Mouse (Mus musculus) embryonic facial prominence, embryonic 14.5 days (tissue): ENCODE measurements around the gene Gm45808. TPM values are rescaled to one million over a fixed set of nuclear protein-coding genes. Genes with fewer than 3 reads are reported as not detected.
A peak's percentile ranks its signal among the peaks of the same experiment; 100 is the strongest.

Experiments
- ATAC-seq: fragments of 200-750 bp; cut with Nextera tagmentation; 2 replicates; pipeline ENCODE4 v1.8.0; 2017; ENCODE audit warnings: low read depth, moderate number of reproducible peaks, moderate TSS enrichment
- DNase-seq: peaks from one replicate; pipeline ENCODE4 v3.0.0-alpha.2; 2015; ENCODE audit warnings: low spot score
- H3K27ac ChIP-seq: fragments of 300-500 bp; sonication (generic); replicated peaks from 2 replicates; pipeline ENCODE4 v1.5.1; 2014; ENCODE audit warnings: low read depth, mild to moderate bottlenecking, low read length, moderate library complexity
- H3K27me3 ChIP-seq: fragments of 300-500 bp; sonication (generic); replicated peaks from 2 replicates; pipeline ENCODE4 v1.6.1; 2014; ENCODE audit warnings: low read length; ENCODE audit not compliant: control insufficient read depth, insufficient read depth
- H3K36me3 ChIP-seq: fragments of 300-500 bp; sonication (generic); 2 replicates; pipeline ENCODE4 v1.6.1; 2014; ENCODE audit warnings: low read length, mixed read lengths; ENCODE audit not compliant: control insufficient read depth, insufficient read depth
- H3K4me1 ChIP-seq: fragments of 300-500 bp; sonication (generic); 2 replicates; pipeline ENCODE4 v1.6.1; 2014; ENCODE audit warnings: antibody characterized with exemption, low read length; ENCODE audit not compliant: control insufficient read depth, insufficient read depth
- H3K4me2 ChIP-seq: fragments of 300-500 bp; sonication (generic); 2 replicates; pipeline ENCODE4 v1.6.1; 2014; ENCODE audit warnings: low read depth, mild to moderate bottlenecking, low read length, moderate library complexity, mixed read lengths
- H3K4me3 ChIP-seq: fragments of 300-500 bp; sonication (generic); 2 replicates; pipeline ENCODE4 v1.5.1; 2014; ENCODE audit warnings: low read depth, mild to moderate bottlenecking, low read length
- H3K9ac ChIP-seq: fragments of 300-500 bp; sonication (generic); 2 replicates; pipeline ENCODE4 v1.6.1; 2014; ENCODE audit warnings: low read depth, mild to moderate bottlenecking, low read length, moderate library complexity, mixed read lengths
- H3K9me3 ChIP-seq: fragments of 300-500 bp; sonication (generic); 2 replicates; pipeline ENCODE4 v1.6.1; 2016; ENCODE audit warnings: low read length; ENCODE audit not compliant: control insufficient read depth
- WGBS: fragments of 180-500 bp; shearing (Covaris S2); extraction: QIAGEN DNeasy Blood & Tissue Kit; methylation state at CpG from one replicate; pipeline ENCODE4 v1.1.7; 2014; 5-methylcytosine and 5-hydroxymethylcytosine counted together
- polyA plus RNA-seq: library from polyadenylated mRNA; unstranded; fragments of >200 nt; fragmentation: Nextera tagmentation; extraction: Ambion mirVana; gene quantifications from 2 replicates; pipeline ENCODE4 v1.2.1, GENCODE M21; 2014

Gene Gm45808
- polyA plus RNA-seq, 1 experiment from 2014 or later: not detected

DNA sequence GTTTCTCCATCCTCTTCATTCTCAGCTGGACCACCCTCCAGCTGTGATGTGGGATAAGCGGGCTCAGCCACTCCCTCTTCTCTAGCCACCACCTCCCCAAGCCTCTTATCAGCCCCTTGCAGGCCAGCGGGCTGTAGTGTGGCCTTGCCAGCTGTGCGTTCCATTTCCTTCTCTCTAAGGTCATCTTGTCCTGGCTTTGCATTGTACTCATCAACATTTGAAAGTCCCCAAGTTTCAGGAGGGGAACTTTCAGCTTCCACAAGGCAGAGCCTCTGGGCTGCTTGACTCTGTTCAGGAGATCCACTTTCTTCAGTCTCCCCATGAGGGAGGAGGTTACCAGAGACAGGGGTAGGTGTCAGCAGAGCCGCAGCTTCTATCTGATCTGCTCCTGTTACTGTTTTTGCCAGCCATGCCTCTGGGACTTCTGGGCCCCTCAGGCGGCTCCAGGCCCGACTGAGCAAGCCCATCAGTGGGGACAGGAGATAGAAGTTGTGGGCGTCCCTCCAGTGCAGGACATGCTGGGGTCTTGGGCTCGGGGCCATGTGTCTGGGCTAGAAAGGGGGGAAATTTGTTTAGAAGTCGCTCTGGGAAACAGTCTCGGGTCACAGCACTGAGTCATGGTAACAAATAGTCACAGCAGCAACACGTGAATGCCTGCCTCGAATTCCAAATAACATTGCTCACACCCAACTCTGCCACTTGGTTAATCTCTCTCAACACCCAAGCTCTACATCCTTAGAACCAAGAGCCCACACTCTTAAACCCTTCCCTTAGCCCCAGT lies 38.4 kb upstream of the Gm45808 start:
- Histone ChIP-seq H3K4me3 (peak overlapping the region; percentile 77), H3K9ac (peak overlapping the region; percentile 89), H3K9me3 (no peaks in the 10 kb centered on the region), H3K4me2 (peak overlapping the region; percentile 94), H3K4me1 (peaks cover 21% of the 10 kb centered on the region), H3K36me3 (peaks cover 10% of the 10 kb centered on the region; the same call in 1 of the 2 replicates), H3K27ac (peak overlapping the region; percentile 94), H3K27me3 (no peaks in the 10 kb centered on the region)
- ATAC-seq (no peak), DNase-seq (no peak)
- 25% methylated on average over 9 of the region's 12 CpGs for WGBS

DNA sequence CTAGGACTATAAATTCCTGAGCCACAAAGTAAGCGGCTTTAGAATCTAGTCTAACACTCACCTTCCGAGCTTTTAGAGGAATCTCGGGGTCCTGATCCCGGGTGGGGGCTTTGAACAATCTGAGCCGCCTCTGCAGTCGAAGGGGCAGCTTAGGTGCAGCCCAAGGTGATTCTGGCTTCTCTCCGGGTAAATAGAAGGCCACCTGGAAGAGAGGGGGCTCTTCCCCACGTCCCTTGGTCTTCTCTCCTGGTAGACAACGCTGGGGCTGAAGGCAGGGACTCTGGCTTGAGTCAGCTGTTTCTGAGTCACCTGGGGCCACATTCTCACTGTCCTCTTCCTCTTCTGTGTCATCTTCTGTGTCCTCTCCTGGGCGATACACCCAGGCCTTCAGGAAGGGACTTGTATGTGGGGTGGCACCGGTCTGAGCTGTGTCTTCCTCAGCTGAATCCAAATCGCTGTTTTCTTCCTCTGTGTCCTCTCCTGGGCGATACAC lies 37.1 kb upstream of the Gm45808 start:
- Histone ChIP-seq H3K36me3 (peaks cover 10% of the 10 kb centered on the region; the same call in 1 of the 2 replicates), H3K9me3 (no peaks in the 10 kb centered on the region), H3K4me3 (no peak overlapping the region), H3K4me2 (peak overlapping the region; percentile 13), H3K9ac (no peak overlapping the region), H3K27ac (no peak overlapping the region), H3K4me1 (peaks cover 17% of the 10 kb centered on the region), H3K27me3 (no peaks in the 10 kb centered on the region)
- DNase-seq: no peak
- 88% methylated on average over 13 of the region's 13 CpGs for WGBS
- ATAC-seq: no peak

DNA sequence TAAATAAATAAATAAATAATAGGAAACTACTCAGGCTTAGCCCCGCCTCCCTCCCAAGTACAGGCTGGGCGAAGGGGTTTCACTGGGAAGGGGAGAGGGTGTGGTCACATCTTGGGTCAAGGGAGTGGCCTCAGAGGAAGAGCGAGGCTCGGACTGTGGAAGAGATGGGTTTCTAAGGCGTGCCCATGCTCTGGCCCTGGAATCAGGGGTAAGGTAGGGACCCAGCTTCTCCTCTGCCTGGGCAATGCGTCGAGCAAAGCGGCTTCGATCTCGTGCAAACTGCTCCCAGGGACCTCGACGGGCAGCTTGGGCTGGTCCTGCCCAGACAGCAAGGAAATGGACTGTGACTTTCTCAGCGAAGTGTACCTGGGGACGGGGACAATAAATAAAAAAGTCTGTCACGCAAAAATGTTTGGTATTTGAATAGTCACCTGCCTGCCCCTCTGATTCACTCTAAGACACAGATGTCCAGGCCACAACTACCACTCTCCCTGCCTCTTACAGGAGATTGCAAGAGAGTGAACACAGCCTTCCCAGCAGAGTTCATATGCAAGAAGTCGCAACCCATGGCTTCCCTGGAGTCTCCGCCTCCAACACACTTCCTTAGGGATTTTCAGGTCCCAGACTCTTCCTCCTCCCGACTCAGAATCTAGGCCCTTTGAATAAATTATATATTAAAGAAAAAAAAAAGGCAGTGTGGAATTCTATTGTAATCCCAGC lies 36.5 kb upstream of the Gm45808 start:
- H3K9ac ChIP-seq: no peak overlapping the region
- peaks cover 17% of the 10 kb centered on the region for H3K4me1 ChIP-seq
- no peaks in the 10 kb centered on the region for H3K9me3 ChIP-seq
- no peak overlapping the region for H3K4me3 ChIP-seq
- DNase-seq: no peak
- peaks cover 10% of the 10 kb centered on the region; the same call in 1 of the 2 replicates for H3K36me3 ChIP-seq
- peak overlapping the region; percentile 13 for H3K4me2 ChIP-seq
- WGBS: 67% methylated on average over 18 of the region's 18 CpGs
- no peak for ATAC-seq
- no peaks in the 10 kb centered on the region for H3K27me3 ChIP-seq
- H3K27ac ChIP-seq: no peak overlapping the region

DNA sequence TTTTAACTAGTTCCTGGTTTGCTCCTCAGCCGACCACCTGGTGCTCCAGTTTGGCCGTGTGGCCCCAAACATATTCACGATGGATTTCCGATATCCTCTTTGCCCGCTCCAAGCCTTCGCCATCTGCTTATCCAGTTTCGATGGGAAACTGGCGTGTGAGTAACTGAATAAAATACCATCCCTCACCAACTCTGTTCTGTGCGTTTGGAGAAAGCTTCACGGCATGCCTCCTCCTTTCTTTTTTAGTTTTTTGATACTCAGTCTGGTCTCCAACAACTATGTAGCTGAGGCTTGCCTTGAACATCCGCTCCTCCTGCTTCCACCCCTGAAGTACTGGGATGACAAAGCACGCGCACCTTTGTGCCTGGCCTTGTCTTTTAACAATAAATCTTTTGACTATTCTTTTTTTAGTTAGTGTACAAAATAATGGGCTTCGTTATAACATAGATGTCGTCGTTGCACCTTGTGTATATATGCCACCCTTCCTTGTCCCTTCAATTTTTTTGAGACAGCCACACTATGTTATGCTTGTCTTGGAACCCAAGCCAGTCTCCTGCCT lies 35.7 kb upstream of the Gm45808 start:
- H3K36me3 ChIP-seq: peaks cover 10% of the 10 kb centered on the region; the same call in 1 of the 2 replicates
- no peaks in the 10 kb centered on the region for H3K27me3 ChIP-seq
- no peak for ATAC-seq
- H3K4me1 ChIP-seq: peaks cover 17% of the 10 kb centered on the region
- WGBS: 58% methylated on average over 16 of the region's 16 CpGs
- H3K4me2 ChIP-seq: peak overlapping the region; percentile 53
- H3K27ac ChIP-seq: peak overlapping the region; percentile 86
- H3K9ac ChIP-seq: peak overlapping the region; percentile 54; the same call in 1 of the 2 replicates
- DNase-seq: no peak
- peak overlapping the region; percentile 42 for H3K4me3 ChIP-seq
- H3K9me3 ChIP-seq: no peaks in the 10 kb centered on the region

DNA sequence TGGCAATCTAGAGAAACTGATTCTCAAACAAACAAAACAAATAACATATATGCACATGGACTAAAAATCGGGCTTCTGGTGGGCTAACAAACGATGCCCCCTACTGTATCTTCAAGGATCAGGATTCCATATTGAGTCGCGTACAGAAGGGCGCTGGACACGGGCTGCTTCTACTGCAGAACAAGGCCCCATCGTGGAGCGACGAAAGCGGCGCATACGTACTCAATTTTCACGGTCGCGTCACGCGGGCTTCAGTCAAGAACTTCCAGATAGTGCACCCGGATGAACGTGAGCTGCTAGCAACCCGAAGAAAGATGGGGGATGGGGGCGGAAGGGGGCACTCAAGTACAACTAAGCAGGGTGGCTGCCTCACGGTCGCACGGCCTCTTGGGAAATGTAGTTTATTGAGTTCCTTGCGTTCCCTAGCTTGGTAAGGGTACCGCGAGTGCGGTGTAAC lies 35.1 kb upstream of the Gm45808 start:
- H3K4me3 ChIP-seq: peak overlapping the region; percentile 42
- H3K27me3 ChIP-seq: no peaks in the 10 kb centered on the region
- ATAC-seq (peak; percentile 83), DNase-seq (peak; percentile 98)
- H3K9ac ChIP-seq: peak overlapping the region; percentile 54
- under 1% methylated on average over 28 of the region's 28 CpGs for WGBS
- no peaks in the 10 kb centered on the region for H3K9me3 ChIP-seq
- H3K27ac ChIP-seq: peak overlapping the region; percentile 86
- peaks cover 10% of the 10 kb centered on the region; the same call in 1 of the 2 replicates for H3K36me3 ChIP-seq
- H3K4me2 ChIP-seq: peak overlapping the region; percentile 53
- H3K4me1 ChIP-seq: peaks cover 17% of the 10 kb centered on the region

DNA sequence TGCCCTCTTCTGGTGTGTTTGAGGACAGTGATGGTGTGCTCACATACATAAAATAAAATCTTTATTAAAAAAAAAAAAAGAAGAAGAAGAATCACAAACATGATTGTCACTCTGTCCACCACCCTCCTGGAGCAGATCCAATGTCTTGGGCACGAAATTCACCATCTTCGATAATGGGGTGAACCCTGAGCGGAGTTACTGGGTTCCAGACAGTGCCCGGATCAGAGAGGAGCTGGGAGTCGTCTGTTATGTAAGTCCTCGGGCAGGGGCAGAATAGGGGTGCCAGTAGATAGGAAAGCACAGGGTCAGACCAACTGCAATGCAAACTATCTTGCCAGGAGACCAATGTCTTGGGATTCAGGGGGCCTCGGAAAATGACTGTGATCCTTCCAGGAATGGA lies 34.0 kb upstream of the Gm45808 start:
- DNase-seq: no peak
- no peak overlapping the region for H3K4me2 ChIP-seq
- H3K27me3 ChIP-seq: no peaks in the 10 kb centered on the region
- no peak for ATAC-seq
- H3K36me3 ChIP-seq: peaks cover 10% of the 10 kb centered on the region; the same call in 1 of the 2 replicates
- 87% methylated on average over 7 of the region's 7 CpGs for WGBS
- no peaks in the 10 kb centered on the region for H3K9me3 ChIP-seq
- no peak overlapping the region for H3K9ac ChIP-seq
- no peak overlapping the region for H3K4me3 ChIP-seq
- no peak overlapping the region for H3K27ac ChIP-seq
- peaks cover 17% of the 10 kb centered on the region for H3K4me1 ChIP-seq

DNA sequence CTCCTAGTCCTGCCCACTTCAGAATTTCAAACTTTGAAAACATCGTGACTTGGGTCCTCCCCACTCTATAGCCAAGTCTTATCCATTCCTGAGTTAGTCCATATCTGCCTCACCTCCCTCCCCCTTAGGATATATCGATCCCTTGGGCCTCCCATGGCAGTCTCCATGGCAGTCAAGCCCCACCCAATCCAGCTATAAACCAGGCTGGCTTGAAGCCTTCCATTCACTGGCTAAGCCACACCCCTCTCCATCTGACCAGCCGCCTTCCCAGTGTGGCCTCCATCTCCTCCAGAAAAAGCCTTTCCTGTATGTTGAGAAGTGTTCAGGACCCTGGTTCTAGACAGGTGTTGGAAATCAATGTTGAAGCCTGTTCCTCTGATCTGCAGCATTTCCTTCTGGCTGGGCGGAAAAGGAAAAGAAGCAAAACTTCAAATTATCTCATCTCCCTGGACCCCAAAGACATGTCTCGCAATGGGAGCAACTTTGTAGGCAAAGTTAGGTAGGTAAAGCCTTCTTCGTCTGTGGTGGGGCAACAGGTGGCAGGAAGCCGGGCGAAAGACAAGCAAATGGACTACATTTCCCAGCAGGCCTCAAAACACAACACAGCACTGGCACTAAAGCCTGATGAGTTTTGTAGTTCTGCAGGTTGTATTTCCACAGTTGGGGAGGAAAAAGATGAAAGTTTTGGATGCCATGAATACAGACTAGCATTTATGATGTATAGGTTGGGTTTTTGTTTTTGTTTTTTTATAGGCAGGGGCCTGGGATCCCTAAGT lies 32.9 kb upstream of the Gm45808 start:
- H3K27me3 ChIP-seq: no peaks in the 10 kb centered on the region
- ATAC-seq (no peak), DNase-seq (no peak)
- no peak overlapping the region for H3K4me2 ChIP-seq
- no peak overlapping the region for H3K27ac ChIP-seq
- peaks cover 10% of the 10 kb centered on the region; the same call in 1 of the 2 replicates for H3K36me3 ChIP-seq
- no peaks in the 10 kb centered on the region for H3K9me3 ChIP-seq
- no peak overlapping the region for H3K4me3 ChIP-seq
- WGBS: 80% methylated on average over 8 of the region's 8 CpGs
- H3K9ac ChIP-seq: no peak overlapping the region
- peaks cover 7% of the 10 kb centered on the region; the same call in 1 of the 2 replicates for H3K4me1 ChIP-seq

DNA sequence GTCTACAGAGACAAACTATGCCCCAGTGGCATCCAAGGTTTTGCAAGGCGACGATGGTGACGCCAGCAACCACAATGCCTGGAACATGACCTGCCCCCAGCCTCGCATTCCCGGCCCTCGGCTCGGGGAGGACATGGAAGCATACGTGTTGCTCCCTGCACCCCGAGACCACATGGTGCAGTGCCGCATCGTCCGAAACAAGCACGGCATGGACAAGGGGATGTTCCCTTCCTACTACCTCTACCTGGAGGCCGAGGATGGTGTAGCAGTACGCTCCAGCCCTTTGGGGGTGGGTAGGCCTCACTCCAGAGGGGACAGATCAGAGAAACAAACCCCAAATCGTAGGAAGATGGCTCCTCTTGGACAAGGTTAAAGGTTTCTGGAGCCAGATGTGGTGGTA lies 32.0 kb upstream of the Gm45808 start:
- H3K27ac ChIP-seq: no peak overlapping the region
- 92% methylated on average over 16 of the region's 16 CpGs for WGBS
- peaks cover 10% of the 10 kb centered on the region; the same call in 1 of the 2 replicates for H3K36me3 ChIP-seq
- H3K9ac ChIP-seq: no peak overlapping the region
- no peak overlapping the region for H3K4me3 ChIP-seq
- peaks cover 5% of the 10 kb centered on the region; the same call in 1 of the 2 replicates for H3K4me1 ChIP-seq
- no peak overlapping the region for H3K4me2 ChIP-seq
- H3K27me3 ChIP-seq: no peaks in the 10 kb centered on the region
- DNase-seq (no peak), ATAC-seq (no peak)
- no peaks in the 10 kb centered on the region for H3K9me3 ChIP-seq
